Mouse (Mus musculus): ENCODE measurements at regions not wholly inside any gene's neighbourhood (a gene's known extent, or its start where the extent isn't known, plus 50 kb on each side); places are given as distances from the start of the nearest gene placed in this dataset.

GRCm38 (mm10) chr15:25135471-25136262, 277.9 kb downstream of the Basp1 start:
- DNase-seq (ENCODE audit: low spot score) (no peak), ATAC-seq (ENCODE audit: insufficient read depth, low read depth) (no peak)
- Histone ChIP-seq H3K4me2 (ENCODE audit: low read depth, low read length) (no peak overlapping the region), H3K36me3 (replicated peaks; ENCODE audit: control insufficient read depth, insufficient read depth, low read length) (no peaks in the 10 kb centered on the region), H3K4me3 (ENCODE audit: low read depth, low read length) (no peak overlapping the region), H3K9ac (replicated peaks; ENCODE audit: low read depth, low read length) (no peak overlapping the region), H3K4me1 (ENCODE audit: control insufficient read depth, insufficient read depth) (no peaks in the 10 kb centered on the region), H3K9me3 (replicated peaks; ENCODE audit: control insufficient read depth, low read length) (no peaks in the 10 kb centered on the region), H3K27ac (ENCODE audit: low read depth) (no peak overlapping the region), H3K27me3 (ENCODE audit: control insufficient read depth, insufficient read depth, low read length) (no peaks in the 10 kb centered on the region)
- TF ChIP-seq CTCF (IDR thresholded peaks at IDR 0.05; ENCODE audit: low read depth) (no peak), EP300 (IDR thresholded peaks at IDR 0.05; ENCODE audit: low read depth) (no peak)
- WGBS = 67% methylated on average over 19 of the region's 19 CpGs

GRCm38 (mm10) chr15:25130096-25130495, 283.5 kb downstream of the Basp1 start:
- H3K27ac ChIP-seq (ENCODE audit: low read depth) = no peak overlapping the region
- 77% methylated on average over 6 of the region's 6 CpGs for WGBS
- H3K4me3 ChIP-seq (ENCODE audit: low read depth, low read length) = no peak overlapping the region
- DNase-seq (ENCODE audit: low spot score) (no peak), ATAC-seq (ENCODE audit: insufficient read depth, low read depth) (no peak)
- H3K36me3 ChIP-seq (replicated peaks; ENCODE audit: control insufficient read depth, insufficient read depth, low read length) = no peaks in the 10 kb centered on the region
- TF ChIP-seq CTCF (IDR thresholded peaks at IDR 0.05; ENCODE audit: low read depth) = no peak
- no peak for TF ChIP-seq EP300 (IDR thresholded peaks at IDR 0.05; ENCODE audit: low read depth)
- H3K27me3 ChIP-seq (ENCODE audit: control insufficient read depth, insufficient read depth, low read length) = no peaks in the 10 kb centered on the region
- H3K4me2 ChIP-seq (ENCODE audit: low read depth, low read length) = no peak overlapping the region
- H3K9ac ChIP-seq (replicated peaks; ENCODE audit: low read depth, low read length) = no peak overlapping the region
- no peaks in the 10 kb centered on the region for H3K4me1 ChIP-seq (ENCODE audit: control insufficient read depth, insufficient read depth)
- no peaks in the 10 kb centered on the region for H3K9me3 ChIP-seq (replicated peaks; ENCODE audit: control insufficient read depth, low read length)

GRCm38 (mm10) chr15:25129572-25129971, 284.0 kb downstream of the Basp1 start:
- Histone ChIP-seq H3K4me1 (ENCODE audit: control insufficient read depth, insufficient read depth) (no peaks in the 10 kb centered on the region), H3K27ac (ENCODE audit: low read depth) (no peak overlapping the region), H3K36me3 (replicated peaks; ENCODE audit: control insufficient read depth, insufficient read depth, low read length) (no peaks in the 10 kb centered on the region), H3K4me3 (ENCODE audit: low read depth, low read length) (no peak overlapping the region), H3K9ac (replicated peaks; ENCODE audit: low read depth, low read length) (no peak overlapping the region), H3K27me3 (ENCODE audit: control insufficient read depth, insufficient read depth, low read length) (no peaks in the 10 kb centered on the region), H3K4me2 (ENCODE audit: low read depth, low read length) (no peak overlapping the region), H3K9me3 (replicated peaks; ENCODE audit: control insufficient read depth, low read length) (no peaks in the 10 kb centered on the region)
- TF ChIP-seq CTCF (IDR thresholded peaks at IDR 0.05; ENCODE audit: low read depth) (no peak), EP300 (IDR thresholded peaks at IDR 0.05; ENCODE audit: low read depth) (no peak)
- 64% methylated on average over 5 of the region's 5 CpGs for WGBS
- no peak for DNase-seq (ENCODE audit: low spot score)
- no peak for ATAC-seq (ENCODE audit: insufficient read depth, low read depth)

- 51% methylated on average over 4 of the region's 4 CpGs for WGBS
- H3K4me1 ChIP-seq (ENCODE audit: control insufficient read depth, insufficient read depth) = no peaks in the 10 kb centered on the region
- H3K4me3 ChIP-seq (ENCODE audit: low read depth, low read length) = no peak overlapping the region
- H3K27ac ChIP-seq (ENCODE audit: low read depth) = no peak overlapping the region
- no peak overlapping the region for H3K4me2 ChIP-seq (ENCODE audit: low read depth, low read length)
- H3K36me3 ChIP-seq (replicated peaks; ENCODE audit: control insufficient read depth, insufficient read depth, low read length) = no peaks in the 10 kb centered on the region
- no peak for DNase-seq (ENCODE audit: low spot score)
- no peak overlapping the region for H3K9ac ChIP-seq (replicated peaks; ENCODE audit: low read depth, low read length)
- TF ChIP-seq CTCF (IDR thresholded peaks at IDR 0.05; ENCODE audit: low read depth) = no peak
- ATAC-seq (ENCODE audit: insufficient read depth, low read depth) = no peak
- H3K27me3 ChIP-seq (ENCODE audit: control insufficient read depth, insufficient read depth, low read length) = no peaks in the 10 kb centered on the region
- H3K9me3 ChIP-seq (replicated peaks; ENCODE audit: control insufficient read depth, low read length) = no peaks in the 10 kb centered on the region
Measured at GRCm38 (mm10) chr15:25120441-25120840, 293.1 kb downstream of the Basp1 start.

DNA sequence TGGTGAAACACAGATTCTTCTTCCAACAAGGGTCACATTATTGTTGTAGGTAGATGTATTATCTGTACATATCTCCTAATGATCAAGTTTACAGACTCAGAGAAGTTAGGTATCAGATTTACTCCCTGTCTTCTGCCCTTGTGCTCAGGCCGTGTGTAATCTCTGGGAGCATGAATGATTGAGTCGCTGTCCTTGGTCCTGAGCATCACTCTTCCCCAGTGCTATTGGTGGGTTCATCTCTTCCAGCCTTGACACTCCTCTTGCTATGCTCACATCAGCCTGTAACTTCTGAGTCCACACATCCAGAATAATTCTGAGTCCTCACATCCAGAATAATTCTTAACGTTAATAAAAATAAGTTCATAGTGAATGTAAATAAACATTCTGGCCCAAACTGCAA, 295.6 kb downstream of the Basp1 start:
- WGBS = 25% methylated on average over 3 of the region's 3 CpGs
- no peak overlapping the region for H3K27ac ChIP-seq (ENCODE audit: low read depth)
- DNase-seq (ENCODE audit: low spot score) = no peak

DNA sequence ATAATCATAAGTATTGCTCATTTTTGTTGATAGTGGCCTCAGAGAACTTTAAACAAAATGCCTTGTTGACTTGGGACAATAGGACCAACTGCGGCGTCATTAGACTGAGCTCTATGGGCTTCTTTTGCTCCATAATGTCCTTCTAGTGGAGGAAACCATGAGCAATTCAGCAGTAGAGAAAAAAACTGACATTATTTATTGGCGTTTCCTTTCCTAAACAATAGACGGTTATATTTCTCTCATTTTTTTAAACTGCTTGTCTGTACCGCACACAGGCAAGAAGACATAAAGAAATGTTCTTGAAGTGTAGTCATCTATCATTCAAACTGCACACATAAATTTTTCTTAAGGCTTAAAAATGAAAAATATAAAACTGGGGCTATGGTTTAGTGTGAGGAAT, 310.8 kb downstream of the Basp1 start:
- TF ChIP-seq EP300 (IDR thresholded peaks at IDR 0.05; ENCODE audit: low read depth) (no peak), CTCF (IDR thresholded peaks at IDR 0.05; ENCODE audit: low read depth) (no peak)
- no peak overlapping the region for H3K27ac ChIP-seq (ENCODE audit: low read depth)
- ATAC-seq (ENCODE audit: insufficient read depth, low read depth) (no peak), DNase-seq (ENCODE audit: low spot score) (no peak)
- WGBS = 70% methylated on average over 5 of the region's 5 CpGs
- no peaks in the 10 kb centered on the region for H3K27me3 ChIP-seq (ENCODE audit: control insufficient read depth, insufficient read depth, low read length)
- no peaks in the 10 kb centered on the region for H3K4me1 ChIP-seq (ENCODE audit: control insufficient read depth, insufficient read depth)
- no peak overlapping the region for H3K4me3 ChIP-seq (ENCODE audit: low read depth, low read length)
- H3K9me3 ChIP-seq (replicated peaks; ENCODE audit: control insufficient read depth, low read length) = no peaks in the 10 kb centered on the region
- no peaks in the 10 kb centered on the region for H3K36me3 ChIP-seq (replicated peaks; ENCODE audit: control insufficient read depth, insufficient read depth, low read length)
- no peak overlapping the region for H3K9ac ChIP-seq (replicated peaks; ENCODE audit: low read depth, low read length)
- no peak overlapping the region for H3K4me2 ChIP-seq (ENCODE audit: low read depth, low read length)

More for the DNA sequence above, 295.6 kb downstream of the Basp1 start:
- H3K4me3 ChIP-seq (ENCODE audit: low read depth, low read length) = no peak overlapping the region
- no peak for ATAC-seq (ENCODE audit: insufficient read depth, low read depth)
- no peaks in the 10 kb centered on the region for H3K27me3 ChIP-seq (ENCODE audit: control insufficient read depth, insufficient read depth, low read length)
- no peaks in the 10 kb centered on the region for H3K9me3 ChIP-seq (replicated peaks; ENCODE audit: control insufficient read depth, low read length)
- H3K4me1 ChIP-seq (ENCODE audit: control insufficient read depth, insufficient read depth) = no peaks in the 10 kb centered on the region
- no peak for TF ChIP-seq CTCF (IDR thresholded peaks at IDR 0.05; ENCODE audit: low read depth)
- TF ChIP-seq EP300 (IDR thresholded peaks at IDR 0.05; ENCODE audit: low read depth) = no peak
- H3K4me2 ChIP-seq (ENCODE audit: low read depth, low read length) = no peak overlapping the region
- H3K36me3 ChIP-seq (replicated peaks; ENCODE audit: control insufficient read depth, insufficient read depth, low read length) = no peaks in the 10 kb centered on the region
- no peak overlapping the region for H3K9ac ChIP-seq (replicated peaks; ENCODE audit: low read depth, low read length)

Measured in heart, postnatal 0 days (tissue).